Comparison of ENCODE assay signal across 7 mouse cellular contexts in the genomic region with DNA sequence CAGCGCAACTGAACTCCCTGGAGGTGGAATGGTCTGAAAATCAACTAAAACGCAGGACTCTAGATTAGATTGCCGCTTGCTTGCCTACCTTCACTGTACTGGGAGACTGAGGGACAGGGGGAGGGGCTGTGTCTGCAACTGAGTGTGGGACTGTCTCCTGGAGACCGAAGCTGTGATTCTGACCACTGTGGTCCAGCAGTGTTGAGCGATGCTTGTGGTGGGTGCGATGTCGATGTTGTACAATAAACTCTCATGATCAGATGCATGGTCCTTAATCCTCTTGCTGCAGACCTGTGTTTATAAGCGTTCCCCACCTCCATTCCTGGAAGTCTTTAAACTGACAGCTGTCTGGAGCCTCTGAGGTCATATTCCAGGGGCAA. TPM values are rescaled to one million over a fixed set of nuclear protein-coding genes. Genes with fewer than 3 reads are reported as not detected.
DNase-seq lines count a peak whose midpoint lies in the region; ATAC-seq and TF ChIP-seq lines count a peak whose summit lies in the region.

No protein-coding gene starts in this region.

- no peak overlapping the region for H3K27ac ChIP-seq in embryonic fibroblast, embryonic 13.5 days (ENCODE audit: insufficient read depth, low read length)
- peak overlapping the region; percentile 86 for H3K27ac ChIP-seq in hindbrain, embryonic 13.5 days
- H3K27ac ChIP-seq in midbrain, embryonic 16.5 days (ENCODE audit: low read length): peak overlapping the region; percentile 76

- H3K4me3 ChIP-seq in embryonic fibroblast, embryonic 13.5 days (ENCODE audit: insufficient read depth, low read length): peak overlapping the region; percentile 21
- peak overlapping the region; percentile 50 for H3K4me3 ChIP-seq in hindbrain, embryonic 13.5 days
- H3K4me3 ChIP-seq in midbrain, embryonic 16.5 days (ENCODE audit: low read depth, low read length): peak overlapping the region; percentile 53

- 24% methylated on average over 8 of the region's 8 CpGs for WGBS in hindbrain, embryonic 13.5 days
- WGBS in midbrain, embryonic 16.5 days: 10% methylated on average over 8 of the region's 8 CpGs

- H3K4me2 ChIP-seq in hindbrain, embryonic 13.5 days: peak overlapping the region; percentile 84
- H3K4me2 ChIP-seq in midbrain, embryonic 16.5 days (ENCODE audit: low read length): peak overlapping the region; percentile 94

- no peaks in the 10 kb centered on the region for H3K27me3 ChIP-seq in hindbrain, embryonic 13.5 days
- H3K27me3 ChIP-seq in midbrain, embryonic 16.5 days (ENCODE audit: control insufficient read depth, insufficient read depth, low read depth, low read length): no peaks in the 10 kb centered on the region

- TF ChIP-seq CTCF in embryonic fibroblast, embryonic 13.5 days (IDR thresholded peaks at IDR 0.05; ENCODE audit: borderline replicate concordance, insufficient read depth, low read length): no peak

- ATAC-seq in hindbrain, embryonic 13.5 days (ENCODE audit: low FRiP score): peak; percentile 52
- ATAC-seq in midbrain, embryonic 16.5 days: peak; percentile 64

- H3K36me3 ChIP-seq in hindbrain, embryonic 13.5 days: no peaks in the 10 kb centered on the region
- H3K36me3 ChIP-seq in midbrain, embryonic 16.5 days (ENCODE audit: control insufficient read depth, insufficient read depth, low read length): no peaks in the 10 kb centered on the region

- peak; percentile 39 to 56 for DNase-seq in left cerebral cortex, postnatal 25 days (ENCODE audit: low spot score in 2 of 2)
- no peak for DNase-seq in left cerebral cortex, adult 9 months (ENCODE audit: low spot score in 2 of 2)
- DNase-seq in thymus, postnatal 10 days (ENCODE audit: low spot score in 2 of 2): no peak
- no peak for DNase-seq in kidney, adult 9 months

- H3K9me3 ChIP-seq in hindbrain, embryonic 13.5 days: peaks cover 4% of the 10 kb centered on the region; the same call in 1 of the 2 replicates
- H3K9me3 ChIP-seq in midbrain, embryonic 16.5 days (replicated peaks; ENCODE audit: control insufficient read depth, low read length, poor library complexity, severe bottlenecking): no peaks in the 10 kb centered on the region

- H3K4me1 ChIP-seq in embryonic fibroblast, embryonic 13.5 days (ENCODE audit: control insufficient read depth, insufficient read depth, low read length): 0 out of 2 replicates have a peak, but pooled peaks cover 7% of the 10 kb centered on the region
- H3K4me1 ChIP-seq in hindbrain, embryonic 13.5 days (replicated peaks): peaks cover 74% of the 10 kb centered on the region
- peaks cover 36% of the 10 kb centered on the region for H3K4me1 ChIP-seq in midbrain, embryonic 16.5 days (ENCODE audit: control insufficient read depth, insufficient read depth, low read length)

- no peak for TF ChIP-seq POLR2A in embryonic fibroblast, embryonic 13.5 days (IDR thresholded peaks at IDR 0.05; ENCODE audit: low read depth, low read length)

- intact Hi-C loops in left cerebral cortex, postnatal 25 days (cut with DNase I): loop anchor here (5.0 kb wide), 3 partner anchors 70 to 255 kb away; a partner anchor contains a TSS

- H3K9ac ChIP-seq in hindbrain, embryonic 13.5 days: peak overlapping the region; percentile 74
- H3K9ac ChIP-seq in midbrain, embryonic 16.5 days (ENCODE audit: low read depth, low read length): peak overlapping the region; percentile 21

RNA-seq across cellular contexts. Expression of a gene that starts 1.4 kb away (rescaled TPM):
- total RNA-seq in left cerebral cortex, postnatal 25 days (2021): 1 to 10 TPM; 7.4 to 9.6 TPM
- not detected in 2 replicates for polyA plus RNA-seq in embryonic fibroblast, embryonic 13.5 days (2011; ENCODE audit: insufficient read length, low read depth, missing spikeins)
- 4.0 and 4.5 TPM in 2 replicates for polyA plus RNA-seq in hindbrain, embryonic 13.5 days (2015; fragmentation: Nextera tagmentation; extraction: Ambion mirVana)
- 2.7 and 3.0 TPM in 2 replicates for polyA plus RNA-seq in midbrain, embryonic 16.5 days (2015; fragmentation: Nextera tagmentation; extraction: Ambion mirVana)

Comparison
In these comparisons a context has a peak if more than half of its experiments do, and no peak if none do; other contexts are left out.
1. DNase-seq: peak in left cerebral cortex, postnatal 25 days (2 of 2); none in left cerebral cortex, adult 9 months (0 of 2), thymus, postnatal 10 days (0 of 2) and kidney, adult 9 months (single experiment).
2. Peak in every context shown above with its lines, with median percentiles within 50 percentile points of each other: H3K4me3 ChIP-seq.